Mouse (Mus musculus) heart, adult 2 months (tissue): ENCODE measurements around the gene Ap1ar. TPM values are rescaled to one million over a fixed set of nuclear protein-coding genes. Genes with fewer than 3 reads are reported as not detected.
A peak's percentile ranks its signal among the peaks of the same experiment; 100 is the strongest.

Experiments used
- DNase-seq, 2 experiments: peaks; one replicate each; pipeline ENCODE4 v3.0.0; 2021
- H3K27ac ChIP-seq: fragments of 200-600 bp; 2 replicates; pipeline ENCODE4 v1.8.1; 2022
- H3K27me3 ChIP-seq: fragments of 200-500 bp; 2 replicates; pipeline ENCODE4 v1.6.1; 2012; ENCODE audit warnings: mild to moderate bottlenecking, low read length, inconsistent platforms, mixed read lengths; ENCODE audit not compliant: control insufficient read depth, insufficient read depth
- H3K36me3 ChIP-seq: fragments of 200-500 bp; 2 replicates; pipeline ENCODE4 v1.6.1; 2012; ENCODE audit warnings: low read length, inconsistent platforms; ENCODE audit not compliant: control insufficient read depth, insufficient read depth
- H3K4me1 ChIP-seq: fragments of 200-500 bp; 2 replicates; pipeline ENCODE4 v1.6.1; 2011; ENCODE audit warnings: low read length; ENCODE audit not compliant: control insufficient read depth, insufficient read depth
- H3K4me3 ChIP-seq: fragments of 200-600 bp; 2 replicates; pipeline ENCODE4 v1.8.1; 2022
- H3K79me2 ChIP-seq: fragments of 200-500 bp; replicated peaks from 2 replicates; pipeline ENCODE4 v1.6.1; 2012; ENCODE audit warnings: mild to moderate bottlenecking, inconsistent platforms, low read length, moderate library complexity, mixed read lengths; ENCODE audit not compliant: control insufficient read depth, insufficient read depth
- H3K9ac ChIP-seq: fragments of 200-500 bp; 2 replicates; pipeline ENCODE4 v1.6.1; 2012; ENCODE audit warnings: low read depth, mild to moderate bottlenecking, control low read depth, inconsistent platforms, low read length, mixed read lengths
- CTCF ChIP-seq: fragments of 200-600 bp; IDR thresholded peaks from 2 replicates; pipeline ENCODE4 v1.8.1; 2022; ENCODE audit warnings: antibody characterized with exemption, mild to moderate bottlenecking, moderate library complexity
- EP300 ChIP-seq: fragments of 200-500 bp; IDR thresholded peaks from 2 replicates; pipeline ENCODE4 v1.6.1; 2011; ENCODE audit warnings: low read depth, low read length, control low read depth; ENCODE audit not compliant: insufficient read depth
- POLR2A ChIP-seq: fragments of 200-500 bp; IDR thresholded peaks from 2 replicates; pipeline ENCODE4 v1.6.1; 2011; ENCODE audit warnings: mild to moderate bottlenecking, low read depth, low read length, control low read depth; ENCODE audit not compliant: insufficient read depth
- WGBS: fragments of 180-500 bp; shearing (Covaris S2); methylation state at CpG from one replicate; pipeline ENCODE4 v1.1.7; 2018; 5-methylcytosine and 5-hydroxymethylcytosine counted together
- intact Hi-C: fragments of 180-260 bp; cut with DNase I; formaldehyde crosslinking; loops from one replicate; pipeline ENCODE4 v1.15.1; 2025
- polyA plus RNA-seq: library from polyadenylated mRNA; depleted of rRNA; stranded (reverse); fragments of >200 nt; gene quantifications from 2 replicates; pipeline ENCODE4 v1.2.3, GENCODE M21; 2012; rRNA removed
- total RNA-seq, 2 experiments: library from RNA; stranded (reverse); gene quantifications; 2 replicates each; pipeline ENCODE4 v1.2.3; 2021

The Ap1ar gene
- total and polyA plus RNA-seq, 3 experiments: 12.0 to 18.2 (median 17.6) TPM

DNA sequence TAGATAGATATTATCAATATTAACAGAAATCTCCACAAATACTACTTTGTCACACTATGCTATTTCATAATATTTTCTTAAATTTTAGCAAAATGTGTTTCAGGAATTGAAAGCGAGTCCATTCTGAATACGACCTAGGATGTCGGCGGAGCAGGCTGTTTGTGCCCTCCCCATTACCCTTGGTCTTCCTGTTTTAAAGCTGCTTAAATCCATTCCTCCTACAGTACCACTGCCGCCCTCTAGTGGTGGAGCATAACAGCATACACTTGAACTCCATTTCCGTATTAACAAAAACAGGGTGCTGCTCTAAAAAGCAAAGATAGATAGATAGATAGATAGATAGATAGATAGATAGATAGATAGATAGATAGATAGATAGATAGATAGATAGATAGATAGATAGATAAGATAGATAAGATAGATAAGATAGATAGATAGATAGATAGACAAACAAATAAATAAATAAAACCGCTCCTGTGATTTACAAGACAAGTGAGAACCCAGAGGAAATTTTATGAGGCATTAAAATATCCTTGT lies 74.2 kb downstream of the Ap1ar start:
- TF ChIP-seq EP300: no peak
- TF ChIP-seq CTCF: peak; percentile 83
- H3K9ac ChIP-seq: no peak overlapping the region
- no peak overlapping the region for H3K4me3 ChIP-seq
- intact Hi-C loops: loop anchor here (2.0 to 5.0 kb wide), 3 partner anchors 138 to 190 kb away; no protein-coding TSS in a partner anchor
- H3K27ac ChIP-seq: no peak overlapping the region
- H3K27me3 ChIP-seq: no peaks in the 10 kb centered on the region
- 18% methylated on average over 7 of the region's 7 CpGs for WGBS
- peak; percentile 68 to 83 for DNase-seq
- H3K4me1 ChIP-seq: no peaks in the 10 kb centered on the region
- H3K79me2 ChIP-seq: no peaks in the 10 kb centered on the region
- no peaks in the 10 kb centered on the region for H3K36me3 ChIP-seq

DNA sequence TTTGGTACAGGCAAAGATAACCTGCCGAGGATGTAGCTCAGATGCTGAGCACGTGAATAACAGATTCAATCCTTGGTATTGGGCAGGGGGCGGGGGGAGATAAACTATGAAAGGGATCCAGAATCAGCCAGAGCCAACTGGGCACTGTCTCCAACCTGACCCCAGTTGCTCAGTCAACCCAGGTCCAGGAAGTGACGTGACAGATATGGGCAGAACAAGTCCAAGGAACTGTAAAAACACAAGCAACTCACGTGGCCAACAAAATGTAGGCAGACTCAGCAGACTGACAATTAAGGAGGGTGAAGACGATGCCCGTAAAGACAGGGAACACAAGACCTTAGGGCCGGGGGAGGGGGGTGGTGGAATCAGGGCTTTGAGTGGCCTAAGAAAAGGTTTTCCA lies 74.9 kb downstream of the Ap1ar start:
- Histone ChIP-seq H3K27me3 (no peaks in the 10 kb centered on the region), H3K9ac (no peak overlapping the region), H3K4me3 (no peak overlapping the region), H3K79me2 (no peaks in the 10 kb centered on the region), H3K36me3 (no peaks in the 10 kb centered on the region), H3K4me1 (no peaks in the 10 kb centered on the region), H3K27ac (no peak overlapping the region)
- intact Hi-C loops: loop anchor here (2.0 to 5.0 kb wide), 3 partner anchors 138 to 190 kb away; no protein-coding TSS in a partner anchor
- no peak for TF ChIP-seq EP300
- no peak for TF ChIP-seq POLR2A
- TF ChIP-seq CTCF: no peak
- 70% methylated on average over 8 of the region's 8 CpGs for WGBS
- DNase-seq: no peak

DNA sequence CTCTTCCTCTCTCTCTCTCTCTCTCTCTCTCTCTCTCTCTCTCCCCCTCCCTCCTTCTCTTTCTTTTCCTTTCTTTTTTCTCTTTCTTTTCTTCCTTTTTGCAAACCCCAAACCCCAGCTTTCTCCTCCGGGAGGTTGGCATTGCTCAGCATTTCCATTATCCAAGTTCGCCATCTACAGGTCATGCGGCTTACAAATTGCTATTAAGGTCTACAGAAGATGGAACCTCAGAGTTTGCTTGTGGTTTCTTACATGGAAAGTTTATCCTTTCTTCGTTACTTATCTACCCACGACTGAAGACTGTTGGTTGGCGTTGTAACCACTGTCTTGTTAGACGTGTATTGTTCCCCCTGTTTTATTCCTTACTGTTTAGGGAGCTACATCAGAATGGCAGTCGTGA lies 78.1 kb downstream of the Ap1ar start:
- intact Hi-C loops: no loop called here
- Histone ChIP-seq H3K27ac (no peak overlapping the region), H3K4me1 (no peaks in the 10 kb centered on the region), H3K79me2 (no peaks in the 10 kb centered on the region), H3K36me3 (no peaks in the 10 kb centered on the region), H3K9ac (no peak overlapping the region), H3K27me3 (no peaks in the 10 kb centered on the region), H3K4me3 (no peak overlapping the region)
- DNase-seq: no peak
- TF ChIP-seq CTCF (peak; percentile 54), EP300 (no peak)
- 24% methylated on average over 8 of the region's 8 CpGs for WGBS

DNA sequence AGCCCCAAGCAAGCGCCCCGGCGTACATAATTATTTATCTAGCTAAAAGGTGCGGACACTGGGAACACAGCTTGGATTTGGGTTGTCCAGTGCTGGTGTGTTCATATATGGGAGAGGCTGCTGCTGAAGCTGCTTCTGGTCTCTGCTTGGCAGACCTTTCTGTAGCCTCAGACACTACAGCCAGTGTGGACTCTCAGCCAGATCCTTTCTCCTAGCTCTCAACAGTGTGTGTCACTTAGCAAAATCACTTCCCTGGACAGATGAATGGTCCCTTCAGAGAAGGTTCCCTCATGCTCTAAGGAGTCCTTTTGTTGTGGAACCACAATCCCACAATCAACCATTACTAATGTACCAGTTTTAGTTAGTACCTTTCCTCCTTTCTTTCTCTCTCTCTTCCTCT lies 78.5 kb downstream of the Ap1ar start:
- 84% methylated on average over 4 of the region's 4 CpGs for WGBS
- intact Hi-C loops: no loop called here

GRCm38 (mm10) chr3:127757886-127758301 lies 79.4 kb downstream of the Ap1ar start:
- H3K9ac ChIP-seq: no peak overlapping the region
- intact Hi-C loops: no loop called here
- no peak for DNase-seq
- H3K27me3 ChIP-seq: no peaks in the 10 kb centered on the region
- H3K4me3 ChIP-seq: no peak overlapping the region
- H3K4me1 ChIP-seq: no peaks in the 10 kb centered on the region
- no peak overlapping the region for H3K27ac ChIP-seq
- H3K79me2 ChIP-seq: no peaks in the 10 kb centered on the region
- TF ChIP-seq POLR2A (no peak), EP300 (no peak), CTCF (no peak)
- no peaks in the 10 kb centered on the region for H3K36me3 ChIP-seq

More for the DNA sequence above, 78.5 kb downstream of the Ap1ar start:
- Histone ChIP-seq H3K4me3 (no peak overlapping the region), H3K27ac (no peak overlapping the region), H3K9ac (no peak overlapping the region), H3K27me3 (no peaks in the 10 kb centered on the region), H3K79me2 (no peaks in the 10 kb centered on the region), H3K36me3 (no peaks in the 10 kb centered on the region), H3K4me1 (no peaks in the 10 kb centered on the region)
- no peak for DNase-seq
- TF ChIP-seq POLR2A (no peak), CTCF (no peak), EP300 (no peak)

Other genes starting within 250 kb of the Ap1ar start
- gene Neurog2, start 204.4 kb downstream of the Ap1ar start, total RNA-seq: not detected
- gene Neurog2, start 204.4 kb downstream of the Ap1ar start, polyA plus RNA-seq: not detected in 2 replicates
- gene Alpk1, start 57.0 kb downstream of the Ap1ar start, total RNA-seq: 1 to 10 TPM; 2.4 to 3.0 TPM
- gene Alpk1, start 57.0 kb downstream of the Ap1ar start, polyA plus RNA-seq: 1.4 and 2.4 TPM in 2 replicates
- gene Tifa, start 47.7 kb downstream of the Ap1ar start, total RNA-seq: 1 to 10 TPM; 1.6 to 2.3 TPM
- 1.3 and 2.0 TPM in 2 replicates for gene Tifa, start 47.7 kb downstream of the Ap1ar start, polyA plus RNA-seq
- 1 to 10 TPM; 3.6 to 4.2 TPM for gene Fam241a, start 58.8 kb upstream of the Ap1ar start, total RNA-seq
- gene Fam241a, start 58.8 kb upstream of the Ap1ar start, polyA plus RNA-seq: 1.3 and 1.7 TPM in 2 replicates